Mouse (Mus musculus) right cerebral cortex, postnatal 10 days (tissue): ENCODE measurements around the gene Gast.

Experiments used
- DNase-seq, 2 experiments: peaks; one replicate each; pipeline ENCODE4 v3.0.0; 2021; ENCODE audit warnings: low spot score in 2 of 2

Gast gene

GRCm38 (mm10) chr11:100362209-100362978, 28.2 kb downstream of the Gast start:
- DNase-seq, result peak; percentile 71 to 83

- peak in 1 of 2 experiments; percentile 70 for DNase-seq
Measured at GRCm38 (mm10) chr11:100362979-100363562, 28.9 kb downstream of the Gast start.

- DNase-seq, result no peak
Measured at GRCm38 (mm10) chr11:100369145-100369544, 34.9 kb downstream of the Gast start.

GRCm38 (mm10) chr11:100369822-100370221, 35.6 kb downstream of the Gast start:
- no peak for DNase-seq

GRCm38 (mm10) chr11:100371981-100372558, 37.9 kb downstream of the Gast start:
- no peak for DNase-seq

- no peak for DNase-seq
Measured at GRCm38 (mm10) chr11:100375127-100375526, 40.9 kb downstream of the Gast start.

GRCm38 (mm10) chr11:100376005-100376404, 41.8 kb downstream of the Gast start:
- DNase-seq, result no peak

GRCm38 (mm10) chr11:100376746-100377389, 42.7 kb downstream of the Gast start:
- DNase-seq, result no peak

- no peak for DNase-seq
Measured at GRCm38 (mm10) chr11:100377989-100378388, 43.8 kb downstream of the Gast start.

- no peak for DNase-seq
Measured at GRCm38 (mm10) chr11:100378446-100378845, 44.2 kb downstream of the Gast start.

- no peak for DNase-seq
Measured at GRCm38 (mm10) chr11:100379311-100379710, 45.1 kb downstream of the Gast start.

- DNase-seq, result no peak
Measured at GRCm38 (mm10) chr11:100382682-100383081, 48.5 kb downstream of the Gast start.

- DNase-seq, result no peak
Measured at GRCm38 (mm10) chr11:100385016-100385415, 50.8 kb downstream of the Gast start.

GRCm38 (mm10) chr11:100386586-100386985, 52.4 kb downstream of the Gast start:
- DNase-seq, result no peak
